Mouse (Mus musculus): ENCODE measurements around the gene Klk1b8. TPM values are rescaled to one million over a fixed set of nuclear protein-coding genes. Genes with fewer than 3 reads are reported as not detected.
"Not testable (repeated sequence)": the region's sequence is repeated elsewhere in the genome, so short reads cannot be mapped to it uniquely, and the experiment has no call there.

Klk1b8 gene
- polyA plus RNA-seq, 1 experiment from 2014 or later, result not detected

DNA sequence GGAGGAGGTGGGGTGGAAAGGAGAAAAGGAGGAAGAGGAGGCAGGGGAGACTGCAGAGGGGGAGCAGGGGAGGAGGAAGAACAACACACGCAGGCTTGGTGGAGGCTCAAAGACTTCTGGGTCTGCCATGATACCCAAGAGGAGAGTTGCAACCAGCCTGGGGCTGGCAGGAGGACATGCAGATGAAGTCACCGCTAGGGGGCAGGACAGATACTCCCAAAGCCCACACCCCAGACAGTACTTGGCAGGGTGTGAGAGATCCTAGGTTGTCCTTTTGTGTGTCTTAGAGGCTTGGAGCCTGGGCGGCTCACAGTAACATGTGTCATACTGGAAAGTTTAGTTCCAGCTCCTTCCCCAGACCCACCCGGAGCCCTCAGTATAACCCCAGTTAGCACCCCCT is 21.9 kb upstream of the Klk1b8 start:
- no peak for ATAC-seq (replicated peaks; ENCODE audit: low FRiP score, low TSS enrichment, low read depth)
- WGBS, result 44% methylated on average over 4 of the region's 4 CpGs
- no peaks in the 10 kb centered on the region for H3K36me3 ChIP-seq (ENCODE audit: control insufficient read depth, insufficient read depth, low read length)

DNA sequence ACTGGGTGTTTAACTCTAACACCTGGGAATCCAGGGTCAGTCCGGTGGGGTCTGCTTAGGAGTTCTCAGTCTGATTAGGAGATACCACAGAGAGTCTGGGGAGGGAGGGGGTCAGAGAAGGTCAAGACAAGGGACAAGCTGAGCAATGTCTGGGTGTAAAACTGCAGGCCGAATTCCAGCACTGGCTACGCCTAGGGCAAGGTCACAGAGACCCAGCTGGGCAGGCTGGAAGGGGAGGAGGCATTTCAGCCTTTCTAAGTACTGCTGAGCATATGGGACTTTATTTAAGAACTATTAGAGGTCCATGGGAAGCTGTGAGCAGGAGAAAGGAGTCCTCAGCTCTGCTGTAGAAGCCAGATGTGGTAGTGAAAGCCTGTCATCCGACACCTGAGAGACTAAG is 18.1 kb upstream of the Klk1b8 start:
- no peaks in the 10 kb centered on the region for H3K27me3 ChIP-seq (replicated peaks; ENCODE audit: control insufficient read depth, insufficient read depth, low read length)
- H3K4me2 ChIP-seq (ENCODE audit: low read length), result no peak overlapping the region
- no peaks in the 10 kb centered on the region for H3K36me3 ChIP-seq (ENCODE audit: control insufficient read depth, insufficient read depth, low read length)
- H3K27ac ChIP-seq (ENCODE audit: low read depth), result no peak overlapping the region
- ATAC-seq (replicated peaks; ENCODE audit: low FRiP score, low TSS enrichment, low read depth), result no peak
- 42% methylated on average over 4 of the region's 4 CpGs for WGBS
- H3K4me3 ChIP-seq (ENCODE audit: low read depth, low read length), result no peak overlapping the region
- no peaks in the 10 kb centered on the region for H3K9me3 ChIP-seq (ENCODE audit: control insufficient read depth, low read length)
- DNase-seq (ENCODE audit: low spot score), result no peak
- H3K9ac ChIP-seq (ENCODE audit: low read length), result no peak overlapping the region
- no peaks in the 10 kb centered on the region for H3K4me1 ChIP-seq (replicated peaks; ENCODE audit: control insufficient read depth, insufficient read depth, low read length)

More for the DNA sequence above, 21.9 kb upstream of the Klk1b8 start:
- H3K27me3 ChIP-seq (replicated peaks; ENCODE audit: control insufficient read depth, insufficient read depth, low read length), result no peaks in the 10 kb centered on the region
- H3K4me3 ChIP-seq (ENCODE audit: low read depth, low read length), result no peak overlapping the region
- no peak overlapping the region for H3K9ac ChIP-seq (ENCODE audit: low read length)
- no peak for DNase-seq (ENCODE audit: low spot score)
- H3K4me1 ChIP-seq (replicated peaks; ENCODE audit: control insufficient read depth, insufficient read depth, low read length), result no peaks in the 10 kb centered on the region
- no peaks in the 10 kb centered on the region for H3K9me3 ChIP-seq (ENCODE audit: control insufficient read depth, low read length)
- H3K27ac ChIP-seq (ENCODE audit: low read depth), result no peak overlapping the region
- no peak overlapping the region for H3K4me2 ChIP-seq (ENCODE audit: low read length)

DNA sequence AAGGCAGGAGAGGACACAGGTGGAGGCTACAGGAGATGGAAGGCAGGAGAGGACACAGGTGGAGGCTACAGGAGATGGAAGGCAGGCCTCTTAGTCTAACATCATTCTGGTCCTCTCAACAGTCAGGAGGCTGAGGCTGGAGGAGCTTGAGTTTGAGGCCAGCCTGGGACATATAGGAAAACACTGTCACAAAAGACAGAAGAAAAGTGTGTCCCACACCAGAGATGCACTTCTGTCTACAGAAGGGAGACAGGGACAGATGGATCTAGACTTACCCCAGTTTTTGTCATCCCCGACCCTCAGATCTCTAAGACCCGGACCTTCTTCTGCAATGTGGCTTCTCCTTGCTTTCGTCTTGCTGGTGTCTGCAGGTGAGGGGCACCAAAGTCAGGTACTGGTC is 17.0 kb upstream of the Klk1b8 start, which contains the start of gene Klk15:
TSS of gene Klk15 (plus strand) at position 301 of the 400 bp plus-strand sequence.
- no peak for ATAC-seq (replicated peaks; ENCODE audit: low FRiP score, low TSS enrichment, low read depth)
- no peak for DNase-seq (ENCODE audit: low spot score)
- Histone ChIP-seq H3K9me3 (ENCODE audit: control insufficient read depth, low read length) (no peaks in the 10 kb centered on the region), H3K4me2 (ENCODE audit: low read length) (no peak within 1 kb of the TSS), H3K4me1 (replicated peaks; ENCODE audit: control insufficient read depth, insufficient read depth, low read length) (no peaks in the 10 kb centered on the region), H3K27ac (ENCODE audit: low read depth) (no peak within 1 kb of the TSS), H3K27me3 (replicated peaks; ENCODE audit: control insufficient read depth, insufficient read depth, low read length) (no peaks in the 10 kb centered on the region), H3K9ac (ENCODE audit: low read length) (no peak within 1 kb of the TSS), H3K4me3 (ENCODE audit: low read depth, low read length) (no peak within 1 kb of the TSS), H3K36me3 (ENCODE audit: control insufficient read depth, insufficient read depth, low read length) (no peaks in the 10 kb centered on the region)
- 91% methylated on average over 3 of the region's 3 CpGs for WGBS

DNA sequence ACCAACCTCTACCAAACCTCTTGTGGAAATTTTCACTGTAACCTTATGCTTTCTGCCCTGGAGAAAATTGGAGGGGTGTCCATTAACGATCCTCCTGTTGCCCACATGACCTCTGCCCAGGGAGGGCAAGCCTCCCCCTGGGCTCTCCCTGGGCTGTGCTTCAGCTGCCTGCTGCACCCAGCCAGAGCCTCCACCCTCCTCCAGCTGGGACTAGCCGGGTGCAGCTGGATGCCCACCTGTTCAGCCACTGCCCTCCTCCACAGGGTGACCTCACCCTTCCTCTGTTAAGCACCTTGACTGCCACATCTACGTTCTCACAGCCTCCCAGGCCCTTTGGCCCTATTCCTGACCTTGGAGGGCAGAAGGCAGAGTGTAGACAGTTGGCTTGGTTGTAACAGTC is 15.7 kb upstream of the Klk1b8 start:
- no peaks in the 10 kb centered on the region for H3K4me1 ChIP-seq (replicated peaks; ENCODE audit: control insufficient read depth, insufficient read depth, low read length)
- no peaks in the 10 kb centered on the region for H3K36me3 ChIP-seq (ENCODE audit: control insufficient read depth, insufficient read depth, low read length)
- DNase-seq (ENCODE audit: low spot score), result no peak
- WGBS, result 49% methylated on average over 3 of the region's 3 CpGs
- H3K9ac ChIP-seq (ENCODE audit: low read length), result no peak overlapping the region
- H3K9me3 ChIP-seq (ENCODE audit: control insufficient read depth, low read length), result no peaks in the 10 kb centered on the region
- no peak overlapping the region for H3K27ac ChIP-seq (ENCODE audit: low read depth)
- no peak for ATAC-seq (replicated peaks; ENCODE audit: low FRiP score, low TSS enrichment, low read depth)
- H3K4me3 ChIP-seq (ENCODE audit: low read depth, low read length), result no peak overlapping the region
- H3K4me2 ChIP-seq (ENCODE audit: low read length), result no peak overlapping the region
- H3K27me3 ChIP-seq (replicated peaks; ENCODE audit: control insufficient read depth, insufficient read depth, low read length), result no peaks in the 10 kb centered on the region

DNA sequence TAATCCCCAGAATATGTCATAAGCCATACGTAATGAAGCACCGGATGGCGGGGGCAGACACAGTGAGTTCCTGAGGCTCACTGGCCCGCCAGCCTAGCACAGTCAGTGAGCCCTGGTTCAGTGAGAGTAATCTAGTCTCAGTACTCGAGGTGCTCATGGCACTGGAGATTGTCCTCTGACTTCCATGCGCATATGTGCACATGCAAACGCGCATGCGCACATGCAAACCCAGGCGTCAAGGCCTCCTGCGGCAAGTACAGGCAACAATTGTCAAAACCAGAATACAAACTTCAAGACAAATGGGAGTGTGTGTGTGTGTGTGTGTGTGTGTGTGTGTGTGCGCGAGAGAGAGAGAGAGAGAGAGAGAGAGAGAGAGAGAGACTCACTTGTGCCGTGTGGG is 13.9 kb upstream of the Klk1b8 start:
- DNase-seq (ENCODE audit: low spot score) (no peak), ATAC-seq (replicated peaks; ENCODE audit: low FRiP score, low TSS enrichment, low read depth) (no peak)
- no peaks in the 10 kb centered on the region for H3K4me1 ChIP-seq (replicated peaks; ENCODE audit: control insufficient read depth, insufficient read depth, low read length)
- H3K9ac ChIP-seq (ENCODE audit: low read length), result no peak overlapping the region
- WGBS, result 80% methylated on average over 14 of the region's 14 CpGs
- no peaks in the 10 kb centered on the region for H3K9me3 ChIP-seq (ENCODE audit: control insufficient read depth, low read length)
- H3K4me3 ChIP-seq (ENCODE audit: low read depth, low read length), result no peak overlapping the region
- no peak overlapping the region for H3K4me2 ChIP-seq (ENCODE audit: low read length)
- H3K27me3 ChIP-seq (replicated peaks; ENCODE audit: control insufficient read depth, insufficient read depth, low read length), result no peaks in the 10 kb centered on the region
- H3K36me3 ChIP-seq (ENCODE audit: control insufficient read depth, insufficient read depth, low read length), result no peaks in the 10 kb centered on the region
- no peak overlapping the region for H3K27ac ChIP-seq (ENCODE audit: low read depth)

DNA sequence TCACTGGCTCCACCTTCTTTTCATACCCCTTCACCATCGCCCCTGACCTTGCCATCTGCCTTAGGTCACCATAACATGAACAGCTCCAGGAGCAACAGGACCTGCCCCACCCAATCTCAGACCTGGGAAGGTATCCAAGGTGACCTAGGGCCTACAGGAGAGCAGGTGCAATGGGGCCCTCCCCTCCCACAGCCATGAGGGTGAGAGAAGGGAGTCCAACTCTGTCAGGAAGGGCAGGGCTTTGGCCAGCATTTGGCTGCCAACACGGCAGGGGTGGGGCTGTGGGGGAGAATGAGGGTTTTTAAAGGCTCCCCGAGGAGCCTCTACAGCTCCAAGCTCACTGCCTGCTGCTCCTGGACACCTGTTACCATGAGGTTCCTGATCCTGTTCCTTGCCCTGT is 8.2 kb upstream of the Klk1b8 start:
- 75% methylated on average over 3 of the region's 3 CpGs for WGBS
- not testable (repeated sequence) for H3K4me2 ChIP-seq (ENCODE audit: low read length); ATAC-seq (replicated peaks; ENCODE audit: low FRiP score, low TSS enrichment, low read depth)

DNA sequence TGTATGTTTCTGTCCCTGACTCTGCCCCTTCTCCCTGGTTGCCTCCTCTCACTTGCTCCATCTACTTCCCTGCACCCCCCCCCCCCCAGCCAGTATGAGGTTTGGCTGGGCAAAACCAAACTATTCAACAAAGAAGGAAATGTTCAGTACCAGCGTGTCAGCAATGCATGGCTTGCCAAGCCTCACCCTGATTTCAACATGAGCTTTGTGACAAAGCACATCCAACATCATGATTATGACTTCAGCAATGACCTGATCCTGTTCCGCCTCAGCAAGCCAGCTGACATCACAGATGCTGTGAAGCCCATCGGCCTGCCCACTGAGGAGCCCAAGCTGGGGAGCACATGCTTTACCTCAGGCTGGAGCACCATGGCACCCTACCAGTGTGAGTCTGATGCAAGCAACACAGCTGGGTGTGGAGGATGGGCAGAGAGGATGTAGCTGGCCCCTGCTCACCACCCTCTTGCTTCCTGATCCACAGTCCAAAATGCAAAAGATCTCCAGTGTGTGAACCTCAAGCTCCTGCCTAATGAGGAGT is 5.7 kb upstream of the Klk1b8 start:
- Histone ChIP-seq H3K4me3 (ENCODE audit: low read depth, low read length) (no peak overlapping the region), H3K4me1 (replicated peaks; ENCODE audit: control insufficient read depth, insufficient read depth, low read length) (no peaks in the 10 kb centered on the region), H3K27ac (ENCODE audit: low read depth) (no peak overlapping the region), H3K9ac (ENCODE audit: low read length) (no peak overlapping the region), H3K4me2 (ENCODE audit: low read length) (no peak overlapping the region), H3K27me3 (replicated peaks; ENCODE audit: control insufficient read depth, insufficient read depth, low read length) (no peaks in the 10 kb centered on the region), H3K36me3 (ENCODE audit: control insufficient read depth, insufficient read depth, low read length) (no peaks in the 10 kb centered on the region), H3K9me3 (ENCODE audit: control insufficient read depth, low read length) (no peaks in the 10 kb centered on the region)
- 83% methylated on average over 3 of the region's 3 CpGs for WGBS
- ATAC-seq (replicated peaks; ENCODE audit: low FRiP score, low TSS enrichment, low read depth), result no peak
- no peak for DNase-seq (ENCODE audit: low spot score)

More for the DNA sequence above, 8.2 kb upstream of the Klk1b8 start:
- H3K4me1 ChIP-seq (replicated peaks; ENCODE audit: control insufficient read depth, insufficient read depth, low read length); H3K9me3 ChIP-seq (ENCODE audit: control insufficient read depth, low read length); H3K27me3 ChIP-seq (replicated peaks; ENCODE audit: control insufficient read depth, insufficient read depth, low read length); H3K4me3 ChIP-seq (ENCODE audit: low read depth, low read length); DNase-seq (ENCODE audit: low spot score); H3K9ac ChIP-seq (ENCODE audit: low read length); H3K27ac ChIP-seq (ENCODE audit: low read depth); H3K36me3 ChIP-seq (ENCODE audit: control insufficient read depth, insufficient read depth, low read length): not testable (repeated sequence)

DNA sequence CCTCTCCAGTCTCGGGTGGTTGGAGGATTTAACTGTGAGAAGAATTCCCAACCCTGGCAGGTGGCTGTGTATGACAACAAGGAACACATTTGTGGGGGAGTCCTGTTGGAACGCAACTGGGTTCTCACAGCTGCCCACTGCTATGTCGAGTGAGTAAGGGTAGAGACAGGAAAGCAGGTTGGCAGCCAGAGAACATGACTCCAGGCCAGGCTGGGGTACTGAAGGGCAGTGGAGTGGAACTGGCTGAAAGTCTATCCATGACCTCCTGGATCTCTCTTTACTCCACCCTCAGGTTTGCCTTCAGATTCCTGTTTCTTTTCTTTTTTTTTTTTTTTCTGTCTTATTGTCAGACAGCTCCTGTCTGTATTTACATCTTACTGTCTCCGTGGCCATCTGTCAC is 2.2 kb downstream of the Klk1b8 start:
- no peak overlapping the region for H3K9ac ChIP-seq (ENCODE audit: low read length)
- H3K4me1 ChIP-seq (replicated peaks; ENCODE audit: control insufficient read depth, insufficient read depth, low read length), result no peaks in the 10 kb centered on the region
- DNase-seq (ENCODE audit: low spot score) (no peak), ATAC-seq (replicated peaks; ENCODE audit: low FRiP score, low TSS enrichment, low read depth) (no peak)
- H3K4me2 ChIP-seq (ENCODE audit: low read length), result no peak overlapping the region
- no peaks in the 10 kb centered on the region for H3K27me3 ChIP-seq (replicated peaks; ENCODE audit: control insufficient read depth, insufficient read depth, low read length)
- 60% methylated on average over 4 of the region's 4 CpGs for WGBS
- no peak overlapping the region for H3K4me3 ChIP-seq (ENCODE audit: low read depth, low read length)
- no peaks in the 10 kb centered on the region for H3K36me3 ChIP-seq (ENCODE audit: control insufficient read depth, insufficient read depth, low read length)
- no peak overlapping the region for H3K27ac ChIP-seq (ENCODE audit: low read depth)
- H3K9me3 ChIP-seq (ENCODE audit: control insufficient read depth, low read length), result no peaks in the 10 kb centered on the region

DNA sequence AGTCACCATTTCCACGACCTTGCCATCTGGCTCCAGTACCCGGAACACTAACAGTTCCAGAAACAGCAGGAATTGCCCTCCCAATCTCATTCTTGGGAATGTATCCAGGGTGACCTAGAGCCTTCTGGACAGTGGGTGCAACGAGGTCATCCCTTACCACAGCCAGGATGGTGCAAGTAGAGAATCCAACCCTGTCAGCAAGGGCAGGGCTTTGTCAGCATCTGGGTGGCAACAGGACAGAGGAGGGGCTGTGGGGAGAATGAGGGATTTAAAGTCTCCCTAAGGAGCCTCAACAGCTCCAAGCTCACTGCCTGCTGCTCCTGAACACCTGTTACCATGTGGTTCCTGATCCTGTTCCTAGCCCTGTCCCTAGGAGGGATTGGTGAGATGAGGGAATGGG is 16.0 kb downstream of the Klk1b8 start, which contains the start of gene Klk1b1:
TSS of gene Klk1b1 (plus strand) at position 301 of the 400 bp plus-strand sequence.
- WGBS, result 71% methylated on average over 3 of the region's 3 CpGs
- no peak for ATAC-seq (replicated peaks; ENCODE audit: low FRiP score, low TSS enrichment, low read depth)
- no peaks in the 10 kb centered on the region for H3K4me1 ChIP-seq (replicated peaks; ENCODE audit: control insufficient read depth, insufficient read depth, low read length)

More for the DNA sequence above, 16.0 kb downstream of the Klk1b8 start, which contains the start of gene Klk1b1:
- Histone ChIP-seq H3K36me3 (ENCODE audit: control insufficient read depth, insufficient read depth, low read length) (no peaks in the 10 kb centered on the region), H3K4me3 (ENCODE audit: low read depth, low read length) (no peak within 1 kb of the TSS), H3K27ac (ENCODE audit: low read depth) (no peak within 1 kb of the TSS), H3K9me3 (ENCODE audit: control insufficient read depth, low read length) (no peaks in the 10 kb centered on the region), H3K9ac (ENCODE audit: low read length) (no peak within 1 kb of the TSS), H3K27me3 (replicated peaks; ENCODE audit: control insufficient read depth, insufficient read depth, low read length) (no peaks in the 10 kb centered on the region), H3K4me2 (ENCODE audit: low read length) (no peak within 1 kb of the TSS)
- DNase-seq (ENCODE audit: low spot score), result no peak
